Mouse (Mus musculus): ENCODE results near the gene Crygn. TPM values are rescaled to one million over a fixed set of nuclear protein-coding genes. Genes with fewer than 3 reads are reported as not detected.
A peak's percentile ranks its signal among the peaks of the same experiment; 100 is the strongest.

Crygn gene
- total RNA-seq, 2 experiments from 2014 or later = 2.3 TPM; not detected in 1

GRCm38 (mm10) chr5:24749731-24750130, 8.1 kb downstream of the Crygn start:
- ATAC-seq (ENCODE audit: poor library complexity, severe bottlenecking) = no peak

- ATAC-seq (ENCODE audit: poor library complexity, severe bottlenecking) = no peak
Observed at GRCm38 (mm10) chr5:24747533-24747932, 10.3 kb downstream of the Crygn start.

- ATAC-seq (ENCODE audit: poor library complexity, severe bottlenecking) = no peak
Observed at GRCm38 (mm10) chr5:24743956-24744355, 13.9 kb downstream of the Crygn start.

- no peak for ATAC-seq (ENCODE audit: poor library complexity, severe bottlenecking)
Observed at GRCm38 (mm10) chr5:24741172-24741885, 16.5 kb downstream of the Crygn start.

GRCm38 (mm10) chr5:24739141-24739753, 18.6 kb downstream of the Crygn start:
- peak; percentile 86 for ATAC-seq (ENCODE audit: poor library complexity, severe bottlenecking)

GRCm38 (mm10) chr5:24738517-24738916, 19.3 kb downstream of the Crygn start:
- ATAC-seq (ENCODE audit: poor library complexity, severe bottlenecking) = no peak

- ATAC-seq (ENCODE audit: poor library complexity, severe bottlenecking) = no peak
Observed at GRCm38 (mm10) chr5:24737595-24737994, 20.2 kb downstream of the Crygn start.

GRCm38 (mm10) chr5:24733771-24734426, 23.9 kb downstream of the Crygn start:
- no peak for ATAC-seq (ENCODE audit: poor library complexity, severe bottlenecking)

- ATAC-seq (ENCODE audit: poor library complexity, severe bottlenecking) = no peak
Observed at GRCm38 (mm10) chr5:24733134-24733533, 24.7 kb downstream of the Crygn start.

- no peak for ATAC-seq (ENCODE audit: poor library complexity, severe bottlenecking)
Observed at GRCm38 (mm10) chr5:24730986-24731385, 26.8 kb downstream of the Crygn start.

GRCm38 (mm10) chr5:24730488-24730871, 27.3 kb downstream of the Crygn start, which contains the start of gene Wdr86:
Wdr86 (minus strand) TSS chr5:24730727.
- ATAC-seq (ENCODE audit: poor library complexity, severe bottlenecking) = no peak

- ATAC-seq (ENCODE audit: poor library complexity, severe bottlenecking) = peak; percentile 16
Observed at GRCm38 (mm10) chr5:24729797-24730487, 27.9 kb downstream of the Crygn start.

- ATAC-seq (ENCODE audit: poor library complexity, severe bottlenecking) = no peak
Observed at GRCm38 (mm10) chr5:24726901-24727836, 30.6 kb downstream of the Crygn start.

- ATAC-seq (ENCODE audit: poor library complexity, severe bottlenecking) = no peak
Observed at GRCm38 (mm10) chr5:24725897-24726296, 31.9 kb downstream of the Crygn start.

- ATAC-seq (ENCODE audit: poor library complexity, severe bottlenecking) = no peak
Observed at GRCm38 (mm10) chr5:24724805-24725204, 33.0 kb downstream of the Crygn start.

GRCm38 (mm10) chr5:24724270-24724634, 33.6 kb downstream of the Crygn start:
- ATAC-seq (ENCODE audit: poor library complexity, severe bottlenecking) = no peak

- ATAC-seq (ENCODE audit: poor library complexity, severe bottlenecking) = no peak
Observed at GRCm38 (mm10) chr5:24723527-24724269, 34.1 kb downstream of the Crygn start.

- no peak for ATAC-seq (ENCODE audit: poor library complexity, severe bottlenecking)
Observed at GRCm38 (mm10) chr5:24719852-24720251, 38.0 kb downstream of the Crygn start.

- no peak for ATAC-seq (ENCODE audit: poor library complexity, severe bottlenecking)
Observed at GRCm38 (mm10) chr5:24718076-24718475, 39.7 kb downstream of the Crygn start.

- ATAC-seq (ENCODE audit: poor library complexity, severe bottlenecking) = no peak
Observed at GRCm38 (mm10) chr5:24713987-24714386, 43.8 kb downstream of the Crygn start.
